Mouse (Mus musculus): ENCODE results near the gene Fam196a.

Gene Fam196a

DNA sequence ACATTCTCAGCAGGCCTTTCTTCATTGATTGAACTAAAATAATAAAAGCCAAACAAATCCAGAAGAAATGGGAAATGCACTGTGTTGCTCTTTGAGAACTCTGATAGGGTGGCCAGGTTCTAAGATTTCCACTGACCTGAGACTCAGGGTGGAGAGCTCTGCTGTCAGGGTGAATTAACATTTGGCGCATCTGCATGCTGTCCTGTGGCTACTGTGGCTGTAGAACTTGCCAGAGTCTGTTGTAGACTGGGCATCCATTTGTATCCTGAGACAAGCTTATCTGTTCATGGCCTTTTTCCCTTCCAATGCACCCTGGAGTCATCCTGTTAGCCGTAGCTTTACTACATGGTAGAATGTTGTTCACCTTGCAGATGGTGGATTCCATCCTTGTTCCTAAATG, 98.2 kb downstream of the Fam196a start:
- no peak for DNase-seq (ENCODE audit: low spot score)

Measured in yolk sac, embryonic 10.5 days (tissue).